Mouse (Mus musculus) right cerebral cortex, postnatal 10 days (tissue): ENCODE measurements around the gene Tedc2.

Experiments used
- DNase-seq, 2 experiments: peaks; one replicate each; pipeline ENCODE4 v3.0.0; 2021; ENCODE audit warnings: low spot score in 2 of 2

The Tedc2 gene

DNA sequence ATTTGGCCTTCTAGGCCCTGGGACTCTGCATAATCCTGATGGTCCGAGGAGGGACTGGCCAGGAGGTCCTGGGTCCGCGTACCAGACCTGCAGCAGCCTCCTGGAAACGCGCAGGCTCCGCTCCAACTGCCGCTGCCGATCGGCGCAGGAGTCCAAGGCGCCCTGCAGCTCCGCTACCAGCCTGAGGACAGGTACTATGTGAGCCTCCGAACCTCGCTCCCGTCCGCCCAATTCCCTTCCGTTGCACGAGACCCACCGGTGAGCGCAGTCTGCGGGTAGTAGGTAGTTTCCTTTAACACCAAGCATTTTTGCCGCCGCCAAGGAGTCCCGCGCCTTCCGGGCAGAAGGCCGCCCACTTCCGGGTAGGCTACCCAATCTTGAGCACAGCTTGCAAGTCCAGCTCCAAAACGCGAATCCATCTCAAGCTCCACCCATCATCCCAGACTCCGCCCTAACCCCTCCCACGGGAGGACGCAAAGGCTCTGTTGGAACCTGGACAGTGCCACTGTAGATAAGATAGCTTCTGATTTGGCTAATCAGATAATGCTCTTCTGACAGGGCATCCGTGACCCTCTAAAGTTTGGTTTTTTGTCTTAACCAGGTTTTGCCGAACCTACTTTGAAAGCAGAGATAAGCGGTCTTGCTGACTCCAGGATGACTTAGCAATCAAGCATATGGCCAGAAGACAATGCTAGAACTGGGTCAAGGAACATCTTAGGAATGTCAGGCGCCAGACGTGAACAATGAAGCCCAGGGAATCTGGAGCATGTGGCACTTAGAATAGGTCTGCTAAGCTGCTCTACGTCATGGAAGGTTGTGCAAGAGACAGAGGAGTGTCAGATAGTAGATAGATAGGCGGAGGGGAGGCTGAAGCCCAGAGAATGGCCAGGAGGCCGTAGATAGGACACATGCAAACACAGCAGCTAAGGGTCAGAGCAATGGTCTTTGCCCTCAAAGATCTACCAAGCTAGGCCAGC lies at the start of gene Tedc2:
Gene Tedc2, minus strand, starts transcription at position 417 of the 977 bp plus-strand sequence.
- peak; percentile 94 to 96 for DNase-seq

DNA sequence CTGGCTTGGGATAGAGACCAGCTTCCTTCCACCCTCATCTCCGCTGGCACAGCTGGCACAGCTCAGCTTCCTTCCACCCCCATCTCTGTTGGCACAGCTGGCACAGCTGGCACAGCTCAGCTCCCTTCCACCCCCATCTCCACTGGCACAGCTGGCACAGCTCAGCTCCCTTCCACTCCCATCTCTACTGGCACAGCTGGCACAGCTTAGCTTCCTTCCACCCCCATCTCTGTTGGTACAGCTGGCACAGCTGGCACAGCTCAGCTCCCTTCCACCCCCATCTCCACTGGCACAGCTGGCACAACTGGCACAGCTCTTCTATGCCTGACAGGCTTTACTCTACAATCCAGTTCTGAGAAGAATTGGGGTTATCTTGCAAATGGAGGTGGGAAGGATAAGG lies 46.5 kb upstream of the Tedc2 start:
- no peak for DNase-seq

DNA sequence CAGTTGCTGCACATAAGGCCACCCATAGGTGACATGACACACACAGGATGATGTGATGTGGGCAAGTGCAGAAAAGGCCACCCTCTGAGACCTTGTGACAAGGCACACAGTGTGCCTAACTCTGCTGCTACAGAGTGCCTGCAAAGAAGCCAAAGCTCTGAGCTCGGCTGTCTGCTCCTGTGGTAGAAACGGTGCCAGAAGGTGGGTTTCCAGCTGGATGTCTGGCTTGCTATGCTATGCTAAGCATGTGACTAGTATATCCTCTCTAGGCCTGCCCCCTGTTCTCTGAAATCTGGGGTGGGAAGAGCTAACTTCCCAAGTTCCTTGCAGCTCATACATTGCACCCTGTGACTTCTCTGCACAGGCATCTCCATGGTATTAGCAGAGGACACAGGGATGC lies 44.1 kb upstream of the Tedc2 start:
- no peak for DNase-seq

DNA sequence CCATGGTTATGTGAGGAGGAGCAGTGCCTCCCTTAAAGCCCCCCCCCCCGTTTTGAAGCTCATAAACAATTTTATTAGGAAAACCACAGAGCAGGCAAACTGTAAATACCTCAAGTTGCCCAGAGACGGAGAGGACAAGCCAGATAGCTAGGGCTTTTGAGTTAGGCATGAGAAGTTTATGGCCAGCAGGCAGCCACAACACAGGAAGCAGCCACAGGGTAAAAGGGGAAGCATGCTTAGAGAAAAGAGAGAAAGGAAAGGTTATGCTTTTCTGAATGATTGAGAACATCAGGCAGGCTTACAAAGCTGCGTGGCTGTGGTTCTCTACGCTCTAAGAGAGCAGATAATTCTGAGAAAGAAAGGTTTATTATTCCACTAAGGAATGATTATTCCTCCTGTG lies 39.9 kb upstream of the Tedc2 start:
- no peak for DNase-seq

DNA sequence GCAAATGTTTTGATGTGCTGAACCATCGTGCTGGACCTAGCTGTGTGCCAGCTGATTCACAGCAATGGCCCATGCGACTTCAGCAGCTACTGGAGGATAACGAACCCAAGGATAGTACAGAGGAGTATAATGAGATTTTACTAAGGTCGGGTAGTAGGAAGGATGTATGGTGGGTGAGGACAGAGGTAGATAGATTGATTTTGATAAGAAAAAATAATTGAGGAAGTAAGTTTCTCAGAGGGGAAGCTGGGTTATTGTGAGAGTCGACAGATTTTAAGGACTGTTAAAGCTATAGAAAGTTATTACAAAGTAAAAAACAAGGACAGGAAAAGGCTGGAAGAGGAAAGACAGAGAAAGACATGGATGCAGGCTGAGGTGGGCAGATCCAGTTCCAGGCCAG lies 39.1 kb upstream of the Tedc2 start:
- DNase-seq: no peak

DNA sequence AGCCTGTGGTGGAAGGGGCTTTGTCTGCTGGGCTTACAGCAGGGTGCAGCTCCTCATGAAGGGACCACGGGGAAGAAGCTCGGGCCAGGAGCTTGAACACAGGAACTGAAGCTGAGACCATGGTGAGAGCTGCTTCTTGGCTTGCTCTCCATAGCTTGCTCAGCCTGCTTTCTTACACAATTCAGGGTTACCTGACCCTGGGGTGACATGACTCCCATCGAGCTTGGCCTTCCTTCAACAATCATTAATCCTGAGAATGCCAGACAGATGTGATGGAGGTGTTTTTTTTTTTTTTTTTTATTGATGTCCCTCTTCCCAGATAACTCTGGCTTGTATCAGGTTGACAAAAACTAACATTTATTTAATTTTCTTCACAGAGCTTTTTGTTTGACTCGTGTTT lies 38.3 kb upstream of the Tedc2 start:
- DNase-seq: no peak

DNA sequence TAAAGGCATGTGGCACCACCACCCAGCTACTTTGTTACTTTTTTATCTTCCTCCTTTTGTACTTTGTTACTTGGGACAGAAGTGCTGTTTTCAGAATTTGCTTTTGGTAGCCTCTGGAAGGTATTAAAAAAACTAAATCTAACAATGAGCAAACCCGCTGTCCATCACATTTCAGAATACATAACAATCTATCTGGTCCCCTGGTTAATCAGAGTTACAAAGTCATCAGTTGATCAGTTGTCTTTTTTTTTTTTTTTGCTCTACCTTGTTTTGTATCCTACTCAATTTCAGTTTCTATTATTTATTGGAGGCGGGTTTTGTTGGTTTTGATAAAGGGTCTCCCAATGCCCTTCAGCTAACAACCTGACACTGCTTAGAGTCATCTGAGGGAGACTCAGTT lies 31.7 kb upstream of the Tedc2 start:
- DNase-seq: no peak

DNA sequence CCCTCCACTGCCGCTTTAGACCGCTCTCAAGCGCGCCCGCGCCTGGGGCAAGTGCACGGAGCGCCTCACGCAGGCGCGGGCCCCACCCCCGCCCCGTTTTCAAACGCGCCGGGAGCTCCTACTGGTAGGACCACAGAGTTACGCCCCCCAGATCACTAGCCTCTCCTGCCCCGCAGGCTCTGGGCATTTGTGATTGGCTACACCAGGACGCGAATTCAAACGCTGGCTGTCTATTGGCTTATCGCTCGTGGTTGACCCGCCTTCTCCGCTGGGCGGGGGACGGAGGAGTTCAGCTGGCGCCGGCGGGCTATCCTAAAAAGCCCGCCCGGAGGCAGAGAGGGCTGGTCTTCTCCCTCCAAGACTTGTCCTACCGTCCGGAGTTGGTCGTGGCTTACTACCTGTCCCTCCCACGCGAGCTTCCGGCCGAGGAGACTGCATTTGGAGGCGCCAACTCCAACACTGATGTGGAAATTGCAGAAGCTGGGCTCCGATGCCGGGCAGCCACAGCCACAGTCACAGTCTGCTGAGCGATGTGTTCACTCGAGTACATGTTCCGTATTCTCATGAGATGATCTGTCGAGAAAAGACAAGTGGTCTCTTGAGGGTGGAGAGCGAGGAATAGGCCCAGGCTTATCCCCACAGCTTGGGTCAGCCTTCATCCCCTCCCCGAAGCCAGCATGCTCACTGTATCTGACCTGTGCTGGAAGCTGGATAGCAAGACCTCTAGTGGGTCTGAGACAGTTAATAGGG lies 30.8 kb upstream of the Tedc2 start, which contains the start of gene Ccnf:
Gene Ccnf, minus strand, starts transcription at position 165 of the 750 bp plus-strand sequence.
- peak; percentile 97 to 98 for DNase-seq

DNA sequence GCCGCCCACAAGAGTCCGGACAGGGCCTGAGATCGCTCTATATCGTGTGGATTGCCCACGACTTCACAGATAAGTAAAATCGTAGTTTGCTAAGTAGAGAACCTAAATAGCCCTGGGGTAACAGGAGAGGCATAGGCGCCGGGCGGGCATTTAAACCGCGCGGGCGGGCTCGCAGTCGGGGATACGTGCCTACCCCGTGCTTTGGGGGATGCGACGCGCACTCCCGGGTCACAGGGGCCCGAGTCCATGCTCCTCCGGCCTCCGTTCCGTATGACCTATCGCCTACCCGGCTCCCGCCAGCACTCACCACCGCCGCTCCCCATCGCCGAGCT lies 30.3 kb upstream of the Tedc2 start:
- DNase-seq: no peak

DNA sequence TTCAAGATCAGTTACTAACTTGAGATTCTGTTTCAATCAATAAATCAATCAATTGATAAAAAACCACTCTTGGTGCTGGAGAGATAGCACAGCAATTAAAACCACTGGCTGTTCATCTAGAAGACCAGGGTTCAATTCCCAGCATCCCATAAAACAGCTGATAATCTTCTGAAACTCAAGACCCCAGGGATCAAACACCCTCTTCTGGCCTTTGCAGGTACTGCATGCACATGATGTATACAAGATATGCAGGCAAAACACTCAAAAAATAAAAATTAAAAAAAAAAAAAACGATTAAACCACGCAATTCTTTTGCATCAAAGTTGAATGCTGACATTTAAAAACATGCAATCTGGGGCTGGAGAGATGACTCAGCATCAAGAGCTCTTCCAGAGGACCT lies 28.0 kb upstream of the Tedc2 start:
- DNase-seq: no peak

DNA sequence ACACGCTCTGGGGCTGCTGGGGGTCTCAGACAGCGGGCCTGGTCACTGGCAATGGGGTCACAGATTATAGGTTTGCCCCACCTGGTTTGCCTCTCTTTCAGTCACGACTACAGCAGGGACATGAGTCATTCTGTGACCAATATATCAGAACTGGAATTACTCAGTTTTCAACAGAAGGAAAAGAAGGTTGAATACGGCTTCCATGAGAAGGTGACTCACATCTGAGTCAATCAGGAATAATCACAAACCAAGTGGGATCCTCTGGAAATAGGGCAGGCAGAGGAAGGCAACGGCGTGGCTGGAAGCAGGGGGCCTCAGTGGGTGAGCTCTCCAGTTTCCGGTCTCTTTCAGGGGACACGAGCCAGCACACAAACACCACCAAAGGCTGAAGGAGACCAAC lies 23.4 kb upstream of the Tedc2 start:
- no peak for DNase-seq

DNA sequence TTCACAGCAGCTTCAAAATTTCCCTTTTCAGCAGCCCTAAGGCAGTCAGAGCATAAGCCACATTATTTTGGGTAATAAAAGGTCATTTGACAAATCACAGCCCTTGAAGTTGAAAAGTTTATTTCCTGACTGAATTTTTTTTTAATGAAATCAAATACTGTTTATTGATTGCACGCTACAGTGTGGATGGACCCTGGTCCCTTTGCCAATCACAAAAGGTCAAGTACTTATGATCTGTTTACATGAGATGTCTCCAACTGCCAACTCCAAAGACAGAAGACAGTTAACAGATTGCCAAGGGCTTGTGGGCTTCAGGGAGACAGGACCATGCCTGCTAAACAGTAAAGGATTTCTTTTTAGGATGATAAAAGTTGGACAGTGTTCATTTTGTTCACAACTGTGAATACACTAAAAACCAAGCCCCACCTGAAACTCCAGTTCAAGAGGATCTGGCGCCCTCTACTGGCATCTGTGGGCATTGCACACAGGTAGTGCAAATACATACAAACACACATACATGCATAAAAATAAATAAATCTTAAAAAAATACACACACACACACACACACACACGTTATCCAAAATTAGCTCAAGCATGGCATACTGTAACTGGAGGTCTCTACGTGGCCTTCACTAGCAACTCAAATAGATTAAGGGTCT lies 22.8 kb upstream of the Tedc2 start:
- DNase-seq: no peak

DNA sequence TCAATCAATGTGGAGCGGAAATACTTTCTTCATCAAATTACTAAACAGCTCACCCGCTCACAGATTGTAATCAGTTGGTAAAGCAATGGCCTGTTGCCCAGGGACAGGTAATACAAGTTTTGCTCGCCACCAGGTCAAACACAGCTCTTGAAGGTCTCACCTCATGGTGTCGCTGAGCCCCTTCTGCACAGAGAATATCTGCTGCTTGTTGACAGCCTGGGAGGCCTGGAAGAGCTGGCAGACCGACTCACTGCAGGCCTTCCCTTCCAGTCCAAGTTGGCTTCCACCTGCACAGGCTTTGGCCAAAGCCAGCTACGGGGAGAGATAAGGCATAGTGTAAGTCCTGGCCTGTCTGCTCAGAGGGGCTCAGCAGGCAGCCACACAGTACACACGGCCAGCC lies 16.3 kb upstream of the Tedc2 start:
- DNase-seq: no peak

DNA sequence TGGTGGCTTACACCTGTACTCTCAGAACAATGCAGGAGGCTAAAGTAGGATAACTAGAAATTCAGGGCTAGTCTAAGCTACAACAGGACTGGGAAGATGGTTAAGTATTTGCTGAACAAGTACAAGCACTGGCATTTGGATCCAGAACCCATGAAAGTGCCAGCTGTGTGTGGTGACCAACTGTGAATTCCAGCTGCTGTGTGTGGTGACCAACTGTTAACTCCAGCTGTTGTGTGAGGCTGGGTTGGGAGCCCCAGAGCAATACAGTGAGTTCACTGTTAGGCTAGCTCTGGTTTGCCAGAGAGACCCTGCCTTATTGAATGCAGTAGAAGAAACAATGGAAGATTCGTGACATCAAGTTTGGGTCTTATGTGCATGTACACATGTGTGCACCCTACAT lies 15.8 kb upstream of the Tedc2 start:
- DNase-seq: no peak

DNA sequence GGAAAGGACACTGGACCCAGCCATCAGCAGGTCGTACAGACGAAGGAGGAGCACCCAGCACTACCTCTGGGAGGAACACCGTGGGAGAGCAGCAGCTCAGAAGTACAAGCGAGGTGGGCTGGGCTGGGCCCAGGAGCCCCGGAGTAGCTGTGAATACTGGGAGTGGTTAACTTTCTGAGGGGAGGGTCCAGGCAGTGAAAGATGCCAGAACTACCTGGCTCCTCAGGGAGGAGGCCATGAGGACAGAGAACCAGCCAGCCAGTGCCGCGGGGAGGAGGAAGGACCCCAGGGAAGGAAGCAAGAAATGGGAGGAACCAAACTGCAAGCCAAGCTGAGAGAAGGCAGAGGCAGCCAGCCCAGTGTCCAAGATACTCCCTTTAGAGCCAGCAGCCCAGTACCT lies 7.3 kb upstream of the Tedc2 start:
- DNase-seq: no peak

DNA sequence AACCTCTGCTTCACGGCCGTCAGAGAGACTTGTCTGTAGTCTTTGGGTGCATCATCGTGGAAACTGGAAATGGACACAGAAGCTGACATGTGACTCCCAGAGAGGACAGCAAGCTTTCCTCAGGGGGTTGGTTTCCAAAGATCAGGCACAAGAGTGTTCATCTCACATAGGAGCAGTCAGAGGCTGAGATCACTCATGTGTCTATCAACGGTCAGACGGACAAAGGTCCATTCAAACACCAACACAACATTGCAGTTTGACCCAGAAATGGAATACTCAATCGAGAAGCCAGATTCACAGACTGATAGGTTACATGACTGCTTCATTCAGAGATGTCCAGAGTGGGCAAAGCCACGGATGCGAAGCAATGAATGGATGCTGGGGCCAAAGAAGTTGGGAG lies 6.1 kb upstream of the Tedc2 start:
- no peak for DNase-seq

DNA sequence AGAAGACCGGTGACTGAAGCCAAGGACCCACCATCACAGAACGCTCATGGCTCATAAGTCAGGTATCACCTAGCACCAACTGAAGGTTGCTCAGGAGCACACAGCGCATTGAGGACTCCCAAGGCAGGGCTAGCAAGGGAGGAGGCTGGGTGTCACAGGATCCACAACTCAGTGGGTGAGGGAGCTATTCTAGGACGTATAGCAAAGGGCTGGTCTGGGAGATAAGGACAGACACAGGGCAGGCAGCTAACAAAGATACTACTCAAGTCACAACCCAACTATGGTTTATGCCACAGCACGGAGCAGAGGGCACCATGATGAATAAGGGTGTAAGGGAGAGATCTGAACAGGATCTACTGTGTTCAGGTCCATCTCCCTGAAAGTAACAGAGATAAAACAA lies 5.2 kb upstream of the Tedc2 start:
- no peak for DNase-seq

DNA sequence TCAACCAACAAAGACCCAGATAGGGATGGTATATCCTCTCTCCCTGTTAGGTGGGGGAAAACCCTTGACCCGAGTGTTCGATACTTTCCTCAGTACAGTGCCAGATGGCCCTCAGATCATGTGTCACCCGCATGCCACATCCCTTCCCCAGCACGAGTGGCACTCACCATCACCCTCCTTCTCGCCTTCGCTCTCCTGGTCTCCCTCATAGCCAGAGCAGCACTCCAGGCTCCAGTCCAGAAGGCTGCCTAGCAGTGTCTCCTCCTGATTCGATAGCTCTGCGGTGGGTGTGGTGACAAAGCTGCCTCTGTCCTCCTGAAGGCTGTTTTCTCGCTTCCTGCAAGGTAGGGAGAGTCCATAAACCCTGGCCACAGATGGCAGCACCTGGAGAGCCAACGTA lies 4.1 kb upstream of the Tedc2 start:
- no peak for DNase-seq

DNA sequence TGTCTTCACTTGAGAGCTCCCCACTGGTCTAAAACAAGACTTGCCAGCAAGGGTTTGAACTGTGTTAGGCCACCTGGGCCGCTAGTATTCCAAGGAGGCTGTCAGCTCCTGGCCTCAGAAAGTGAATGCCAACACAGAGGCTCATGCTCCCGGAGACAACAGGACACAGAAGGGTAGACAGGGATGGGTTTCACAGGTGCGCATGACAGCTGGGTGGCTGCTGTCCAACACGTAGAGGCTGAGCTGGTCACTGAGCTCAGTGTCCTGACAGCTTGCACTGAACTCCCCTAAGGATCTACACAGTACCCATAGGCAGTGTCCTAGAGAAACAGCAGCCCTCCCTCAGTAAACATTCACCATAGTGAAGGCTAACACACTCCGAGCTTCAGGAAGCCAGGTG lies 2.9 kb upstream of the Tedc2 start:
- no peak for DNase-seq

DNA sequence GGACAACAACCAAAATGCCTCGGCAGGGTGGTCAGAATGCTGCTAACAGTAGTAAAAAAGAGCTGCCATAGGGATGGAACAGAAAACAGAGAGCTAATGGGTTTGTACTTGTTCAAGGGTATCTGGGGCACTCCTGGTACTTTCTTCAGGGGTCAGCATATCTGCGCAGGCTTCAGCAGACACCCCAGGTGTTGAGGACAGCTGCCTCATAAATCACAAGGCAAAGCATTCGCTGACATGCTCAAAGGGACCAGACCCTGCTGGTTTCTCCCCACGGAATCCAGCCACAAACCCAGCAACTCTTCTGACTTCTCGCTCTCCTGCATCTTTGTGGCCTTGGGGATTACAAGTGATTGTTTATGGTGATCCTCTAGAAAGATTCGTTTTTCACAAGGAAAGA lies 2.0 kb upstream of the Tedc2 start:
- DNase-seq: no peak

DNA sequence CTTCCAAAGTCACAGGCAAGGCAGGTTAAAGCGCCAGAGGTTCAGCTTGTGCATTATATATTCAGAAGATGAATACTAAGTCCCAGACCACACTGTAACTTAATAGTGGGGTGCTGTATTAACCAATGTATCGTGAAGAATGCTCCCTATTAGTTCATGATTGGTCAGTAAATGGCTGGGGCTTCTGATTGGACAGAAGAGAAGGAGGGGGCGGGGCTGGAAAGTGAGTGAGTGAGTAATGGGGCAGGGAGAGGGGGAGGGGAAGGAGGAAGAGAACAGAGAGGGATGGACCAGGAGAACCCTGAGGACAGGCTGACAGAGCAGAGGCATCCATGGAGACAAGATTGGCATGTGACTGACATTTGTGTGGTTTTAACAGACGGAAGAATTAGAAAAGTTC lies 3.8 kb downstream of the Tedc2 start:
- DNase-seq: no peak

DNA sequence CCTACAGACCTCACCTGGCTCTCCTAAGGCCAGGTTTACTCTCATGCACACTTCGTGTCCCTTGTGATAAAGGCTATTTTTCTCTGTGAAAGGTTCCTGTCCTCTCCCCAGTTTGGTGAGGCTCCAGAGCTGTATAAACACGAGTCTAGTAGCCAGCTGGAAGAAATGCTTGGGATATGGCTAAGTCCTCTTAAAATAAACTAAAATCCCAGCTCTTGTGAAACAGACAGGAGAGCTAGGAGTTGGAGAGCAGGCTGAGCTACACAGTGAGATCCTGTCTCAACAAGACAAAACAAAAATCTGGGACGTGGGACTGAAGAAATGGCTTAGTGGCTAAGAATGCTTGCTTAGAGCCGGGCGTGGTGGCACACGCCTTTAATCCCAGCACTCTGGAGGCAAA lies 7.5 kb downstream of the Tedc2 start:
- DNase-seq: no peak
